Mouse (Mus musculus) kidney, postnatal 36 days (tissue): Measurements from ENCODE around the gene Serpina11.
"Not testable (repeated sequence)": the region's sequence is repeated elsewhere in the genome, so short reads cannot be mapped to it uniquely, and the experiment has no call there.

Experiments
- DNase-seq, 2 experiments: peaks; one replicate each; pipeline ENCODE4 v3.0.0; 2021 to 2022; ENCODE audit warnings: mixed read lengths in 2 of 2

Gene Serpina11

DNA sequence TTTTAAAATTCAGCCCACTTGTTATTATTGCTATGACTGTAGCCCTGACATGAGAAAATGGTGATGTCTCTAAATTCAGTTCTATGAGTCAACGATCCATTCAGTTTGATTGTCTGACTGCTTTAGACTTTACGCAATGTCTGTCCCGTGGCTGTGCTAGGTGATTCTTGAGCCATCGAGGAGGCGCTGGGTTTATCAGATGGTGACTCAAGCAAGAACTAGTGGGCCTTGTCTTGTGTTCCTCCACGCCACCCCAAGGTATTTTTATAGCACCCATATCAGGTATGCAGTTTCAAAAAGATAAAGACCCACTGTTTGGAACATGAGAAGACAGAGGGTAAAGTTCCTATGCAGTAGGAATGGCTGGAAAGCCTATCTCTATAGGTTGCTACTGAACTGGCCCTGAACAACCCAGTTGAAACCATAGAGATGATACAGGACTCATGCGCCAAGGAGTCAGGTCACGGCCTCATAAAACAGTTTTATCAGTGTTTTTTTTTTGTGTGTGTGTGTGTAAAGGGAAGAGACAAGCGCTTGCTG is 20.1 kb downstream of the Serpina11 start:
- DNase-seq: no peak

DNA sequence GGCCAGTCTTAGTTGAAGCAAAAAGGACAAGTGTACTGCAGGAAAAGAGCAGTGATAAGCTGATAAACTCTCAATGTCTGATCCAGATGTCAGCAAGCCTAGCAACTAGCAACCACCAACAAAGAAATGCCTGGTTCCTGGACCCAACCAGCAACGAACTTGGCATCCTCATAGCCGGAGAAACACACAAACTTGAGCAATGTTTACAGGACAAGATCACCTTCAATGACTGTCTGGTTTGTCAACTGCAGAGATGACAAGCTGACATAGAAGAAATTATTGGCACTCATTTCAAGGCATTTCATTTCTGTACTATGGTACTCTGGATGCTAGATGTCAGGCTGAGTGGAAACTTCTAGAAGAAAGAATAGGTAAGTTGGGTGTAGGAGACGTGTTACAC is 23.0 kb downstream of the Serpina11 start:
- no peak for DNase-seq

DNA sequence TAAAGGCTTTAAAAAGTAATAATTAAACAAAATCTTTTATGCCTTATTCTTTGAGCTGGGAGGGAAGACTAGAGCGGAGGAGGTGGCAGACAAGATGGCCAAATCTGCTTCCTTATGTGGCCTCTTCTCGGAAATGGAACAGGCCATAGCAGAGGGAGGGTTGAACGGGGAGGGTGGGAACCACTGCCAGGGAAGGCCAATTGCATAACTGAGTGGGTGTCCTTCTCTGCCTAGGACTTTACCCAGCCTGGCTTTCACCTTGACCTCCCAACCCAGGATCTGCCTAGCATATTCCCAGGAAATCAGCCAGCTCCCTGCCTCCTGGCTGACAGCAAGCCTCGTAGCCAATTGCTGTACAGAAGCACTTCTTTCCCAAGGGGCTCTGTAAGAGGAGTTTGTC is 26.5 kb downstream of the Serpina11 start:
- DNase-seq: peak; percentile 17 to 47

DNA sequence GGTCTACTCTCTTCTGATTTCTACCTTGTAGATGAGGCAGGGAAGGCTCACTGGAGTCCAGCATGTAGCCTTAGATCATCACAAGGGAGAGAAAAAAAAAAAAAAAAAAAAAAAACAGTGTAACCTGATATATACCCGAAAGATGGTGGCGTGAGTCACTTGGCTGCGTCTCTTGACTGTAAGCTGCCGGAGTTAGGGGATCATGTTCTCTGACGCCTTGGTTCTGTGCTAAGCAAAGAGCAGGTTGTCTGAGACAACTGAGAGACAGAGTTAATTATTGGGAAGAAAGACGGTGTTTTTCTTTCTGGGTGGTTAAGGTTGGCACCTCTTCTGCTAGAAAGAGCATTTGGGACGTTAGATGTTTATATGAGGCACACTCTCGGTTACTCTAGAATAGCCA is 26.9 kb downstream of the Serpina11 start:
- DNase-seq: no peak

DNA sequence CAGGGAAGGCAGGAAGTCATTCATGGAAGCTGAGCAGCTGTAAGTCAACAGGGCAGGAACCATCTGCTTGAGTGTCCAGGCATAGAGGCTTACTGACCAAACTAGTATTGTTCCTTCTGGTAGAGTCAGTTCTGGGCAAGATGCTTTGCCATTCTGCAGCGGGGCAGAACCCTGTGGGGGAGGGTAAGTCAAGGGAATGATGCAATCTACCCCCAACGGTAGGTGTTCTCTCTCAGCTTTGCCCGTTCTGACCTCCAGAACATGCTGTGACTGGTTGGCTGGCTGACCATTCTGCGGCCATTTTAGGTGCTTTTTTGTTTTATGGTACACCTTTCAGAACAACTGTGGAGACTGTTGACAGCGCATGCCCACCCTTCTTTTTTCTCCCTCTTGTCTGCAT is 27.4 kb downstream of the Serpina11 start:
- DNase-seq: peak in 1 of 2 experiments; percentile 10

DNA sequence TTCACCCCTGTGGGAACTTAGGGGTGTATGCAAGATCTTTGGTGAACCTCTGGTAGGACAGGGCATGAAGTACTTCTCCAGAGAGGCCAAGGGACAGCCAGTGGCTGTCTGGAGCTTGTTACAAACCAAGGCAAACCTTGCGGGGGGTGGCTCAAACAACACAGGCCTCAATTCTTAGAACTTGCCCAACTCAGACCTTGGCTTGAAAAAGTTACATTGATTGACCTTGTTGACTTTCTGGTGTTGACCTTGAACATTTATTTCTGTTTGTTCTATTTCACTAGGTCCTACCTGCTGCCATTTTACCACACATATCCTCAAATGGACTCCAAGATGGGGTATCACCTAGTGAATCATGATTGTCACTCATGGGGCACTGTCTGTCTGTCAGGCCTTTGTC is 28.0 kb downstream of the Serpina11 start:
- no peak for DNase-seq

DNA sequence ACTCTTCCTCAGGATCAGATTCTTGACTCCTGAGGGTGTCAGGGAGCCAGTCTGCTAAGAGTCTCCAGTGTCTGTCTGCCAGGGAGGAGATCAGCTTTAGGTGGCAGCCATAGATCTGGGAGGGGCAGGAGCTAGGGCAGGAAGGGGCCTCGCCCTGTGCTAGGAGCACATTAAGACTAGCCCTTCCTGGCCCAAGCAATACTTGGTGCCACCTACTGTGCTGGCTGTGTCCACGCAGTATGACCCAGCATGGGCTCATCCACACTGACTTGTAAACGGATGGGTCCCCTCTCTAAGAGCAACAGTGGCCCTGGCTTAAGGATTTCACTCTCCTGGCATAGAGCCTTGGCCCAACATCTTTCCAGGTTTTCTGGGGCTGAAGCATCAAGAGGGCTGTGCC is 31.0 kb downstream of the Serpina11 start, which contains the start of gene Serpina1e:
TSS of gene Serpina1e (minus strand) at position 178 of the 400 bp plus-strand sequence.
- DNase-seq: no peak

DNA sequence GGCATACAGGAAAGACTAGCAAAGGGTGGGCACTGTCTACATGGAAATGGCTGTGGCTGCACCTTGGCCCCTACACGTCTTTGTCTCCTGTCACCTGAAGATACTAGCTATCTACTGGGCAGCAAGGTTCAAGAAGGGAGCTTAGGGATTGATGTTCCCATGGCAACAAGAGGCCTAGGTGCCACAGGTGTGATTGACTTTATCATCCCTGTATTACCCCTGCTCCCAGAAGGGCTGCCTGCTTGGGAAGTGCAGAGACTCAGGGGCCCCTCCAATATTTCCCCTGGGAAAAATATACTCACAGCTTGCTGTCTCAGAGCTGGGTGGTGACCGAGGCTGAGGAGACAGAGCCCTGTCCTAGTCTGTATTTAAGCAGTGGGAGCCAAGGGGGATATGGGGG is 33.2 kb downstream of the Serpina11 start:
- not testable (repeated sequence) for DNase-seq

DNA sequence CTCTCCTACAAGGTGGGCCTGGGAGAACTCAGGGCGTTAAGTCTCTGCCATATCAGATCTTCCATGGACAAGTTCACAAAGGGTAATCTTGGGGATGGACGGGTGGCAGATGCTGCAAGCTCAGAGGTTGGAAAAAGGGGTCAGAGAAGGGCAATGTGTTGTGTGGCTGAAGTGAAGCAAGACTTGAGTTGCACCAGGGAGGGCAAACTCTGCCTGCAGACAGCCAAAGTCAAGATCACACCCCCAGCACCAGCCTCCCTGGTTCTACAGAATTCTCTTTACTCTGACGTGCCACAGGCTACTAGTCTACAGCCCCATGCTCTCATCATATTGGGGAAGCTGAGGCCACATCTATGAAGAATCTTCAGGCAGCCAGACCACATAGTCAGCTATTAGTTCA is 36.8 kb downstream of the Serpina11 start:
- not testable (repeated sequence) for DNase-seq

DNA sequence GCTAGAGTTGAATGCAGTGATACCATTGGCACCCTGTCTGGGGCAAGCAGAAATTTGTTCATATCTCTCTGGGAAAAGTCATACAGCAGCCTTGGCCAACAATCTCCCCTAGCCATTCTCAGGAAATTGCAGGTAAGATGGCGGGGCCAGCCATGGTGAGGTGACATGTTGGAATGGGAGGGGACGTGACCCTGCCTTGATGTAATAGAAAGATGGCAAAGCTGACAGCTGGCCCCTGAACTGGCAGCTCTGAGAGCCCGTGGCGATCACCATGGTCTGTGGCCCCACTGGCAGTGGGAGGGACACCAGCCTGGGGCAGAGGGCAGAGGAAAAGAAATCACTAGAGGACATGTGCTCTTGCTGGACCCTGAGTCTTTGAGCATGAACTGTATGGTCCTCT is 43.5 kb downstream of the Serpina11 start:
- no peak for DNase-seq
